Mouse (Mus musculus) lung, adult 2 months (tissue): ENCODE measurements around the gene Ccpg1os. TPM values are rescaled to one million over a fixed set of nuclear protein-coding genes. Genes with fewer than 3 reads are reported as not detected.

Experiments used
- DNase-seq: peaks from one replicate; pipeline ENCODE4 v3.0.0; 2022
- H3K4me1 ChIP-seq: fragments of 200-500 bp; 2 replicates; pipeline ENCODE4 v1.6.1; 2011; ENCODE audit warnings: low read length; ENCODE audit not compliant: control insufficient read depth, insufficient read depth
- H3K4me3 ChIP-seq: fragments of 200-500 bp; replicated peaks from 2 replicates; pipeline ENCODE3; 2011; ENCODE audit warnings: low read depth, mild to moderate bottlenecking, control low read depth, low read length; ENCODE audit errors: extremely low read depth
- CTCF ChIP-seq: fragments of 200-500 bp; IDR thresholded peaks from 2 replicates; pipeline ENCODE4 v1.5.1; 2011; ENCODE audit warnings: mild to moderate bottlenecking, low read length, control low read depth; ENCODE audit not compliant: insufficient read depth
- POLR2A ChIP-seq: fragments of 200-500 bp; IDR thresholded peaks from 2 replicates; pipeline ENCODE4 v1.6.1; 2011; ENCODE audit warnings: low read depth, mild to moderate bottlenecking, control low read depth, low read length, borderline replicate concordance; ENCODE audit errors: extremely low read depth
- WGBS: fragments of 180-500 bp; shearing (Covaris S2); methylation state at CpG from one replicate; pipeline ENCODE4 v1.1.7; 2018; 5-methylcytosine and 5-hydroxymethylcytosine counted together
- polyA plus RNA-seq: library from polyadenylated mRNA; depleted of rRNA; stranded (reverse); fragments of >200 nt; gene quantifications from 2 replicates; pipeline ENCODE4 v1.2.3, GENCODE M21; 2012; rRNA removed

Gene Ccpg1os
- polyA plus RNA-seq, 1 experiment = 21.1 TPM

DNA sequence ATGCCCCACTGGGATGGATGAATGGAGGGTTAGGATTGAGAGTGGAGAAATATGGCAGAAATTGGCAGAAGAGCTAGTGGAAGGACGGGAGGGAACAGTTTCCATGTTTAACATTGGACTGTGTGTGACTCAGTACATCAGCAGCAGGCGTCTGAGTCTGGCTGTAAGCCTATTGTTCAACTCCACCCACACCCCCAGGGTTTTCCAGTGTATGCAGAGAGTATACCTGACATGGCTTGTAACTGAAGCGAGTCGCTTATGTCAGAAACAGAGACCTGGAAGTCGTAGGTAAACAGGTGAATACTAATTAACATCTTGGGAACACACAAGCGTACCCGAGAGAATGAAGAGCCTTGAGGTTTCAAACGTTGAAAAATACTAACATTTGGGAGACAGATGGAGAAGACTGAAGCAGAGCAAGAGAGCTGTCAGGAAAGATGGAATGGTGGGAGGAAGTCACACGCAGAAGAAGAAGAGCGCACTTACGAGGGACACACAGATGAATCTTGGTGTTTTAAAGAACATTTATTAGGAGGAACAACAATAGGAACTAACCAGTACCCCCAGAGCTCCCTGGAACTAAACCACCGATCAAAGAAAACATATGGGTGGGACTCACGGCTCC lies 53.9 kb downstream of the Ccpg1os start:
- Histone ChIP-seq H3K4me3 (no peak overlapping the region), H3K4me1 (no peaks in the 10 kb centered on the region)
- no peak for TF ChIP-seq CTCF
- no peak for TF ChIP-seq POLR2A
- no peak for DNase-seq
- WGBS = 77% methylated on average over 13 of the region's 13 CpGs

Other genes starting within 250 kb of the Ccpg1os start
- 0.04 and 0.05 TPM in 2 replicates for gene Prtg, start 178.5 kb downstream of the Ccpg1os start, polyA plus RNA-seq
- gene Pygo1, start 59.7 kb downstream of the Ccpg1os start, polyA plus RNA-seq = 1.4 and 2.0 TPM in 2 replicates
- 1.2 and 1.7 TPM in 2 replicates for gene Dyx1c1, start 26.6 kb downstream of the Ccpg1os start, polyA plus RNA-seq
- gene Gm44503, start 26.5 kb downstream of the Ccpg1os start, polyA plus RNA-seq = not detected in 2 replicates
- gene Ccpg1, start within 50 bp of the Ccpg1os start, polyA plus RNA-seq = 16.9 and 28.1 TPM in 2 replicates
- gene Pigb, start 55.0 kb upstream of the Ccpg1os start, polyA plus RNA-seq = 8.4 and 12.1 TPM in 2 replicates
- gene Rab27a, start 59.5 kb upstream of the Ccpg1os start, polyA plus RNA-seq = 16.7 and 29.8 TPM in 2 replicates
- gene Khdc3, start 116.5 kb upstream of the Ccpg1os start, polyA plus RNA-seq = 0.25 and 0.31 TPM in 2 replicates
- not detected in 2 replicates for gene Gm20509, start 117.1 kb upstream of the Ccpg1os start, polyA plus RNA-seq
- 9.3 and 18.8 TPM in 2 replicates for gene Rsl24d1, start 128.0 kb upstream of the Ccpg1os start, polyA plus RNA-seq